Mouse (Mus musculus): ENCODE data around the gene Akap7.

DNA sequence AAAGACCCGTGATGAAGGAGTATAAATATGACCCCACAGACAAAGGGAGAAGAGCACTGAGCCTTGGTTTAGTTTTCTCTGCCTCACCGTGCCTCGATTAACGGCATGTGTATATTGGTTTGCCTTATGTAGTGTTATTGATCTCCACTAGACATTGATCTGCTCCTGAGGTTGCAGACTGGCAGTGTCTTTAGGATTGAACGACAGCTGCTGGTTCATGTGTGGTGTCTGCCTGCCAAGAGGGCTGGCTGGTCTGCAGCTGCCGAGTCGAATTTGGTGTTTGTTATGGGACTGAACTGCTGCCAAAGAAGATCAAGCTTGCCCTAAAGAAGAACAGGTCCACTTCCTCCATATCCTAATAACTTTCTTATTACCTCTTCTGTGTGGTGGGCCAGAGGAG is 46.7 kb upstream of the Akap7 start:
- no peak for TF ChIP-seq CTCF (IDR thresholded peaks at IDR 0.05; ENCODE audit: low read depth)
- TF ChIP-seq EP300 (IDR thresholded peaks at IDR 0.05; ENCODE audit: low read depth), result no peak

All from heart, postnatal 0 days (tissue).